10 mouse cellular contexts compared by ENCODE assay signal in the genomic region with DNA sequence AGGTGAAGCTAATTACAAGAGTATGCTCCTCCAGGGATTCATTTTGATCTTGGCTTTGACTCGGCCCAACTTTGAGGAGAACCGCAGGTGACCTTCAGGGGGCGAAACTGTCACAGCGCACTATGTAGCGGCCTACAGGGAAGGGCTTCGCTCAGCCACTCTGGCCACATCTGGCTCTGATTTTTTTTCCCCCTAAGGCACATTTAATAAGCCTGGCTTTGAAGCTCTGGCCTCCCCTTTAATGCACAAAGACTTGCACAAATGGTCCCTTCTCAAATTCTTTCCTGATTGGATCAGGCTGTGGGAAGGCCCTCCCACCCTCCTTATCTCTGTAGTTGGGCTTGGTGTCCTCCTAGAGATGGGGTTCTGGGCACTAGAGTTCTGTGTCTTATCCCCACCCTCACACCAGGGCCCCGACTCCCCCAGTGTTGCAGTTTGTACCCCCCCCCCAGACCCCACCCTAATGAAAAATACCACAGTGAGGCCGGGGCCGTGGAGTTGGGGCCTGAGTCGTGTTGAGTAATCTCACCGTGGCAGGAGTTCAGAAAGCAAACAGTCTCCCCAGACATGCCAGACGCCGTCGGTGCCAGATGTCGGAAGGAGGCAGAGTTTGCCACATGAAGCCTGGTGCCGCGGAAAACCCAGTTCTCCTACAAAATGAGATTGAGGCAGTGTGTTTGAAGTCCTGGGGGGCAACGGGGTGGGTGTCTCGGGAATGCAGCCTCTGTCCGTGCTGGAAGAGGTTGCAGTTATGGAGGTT. TPM values are rescaled to one million over a fixed set of nuclear protein-coding genes. Genes with fewer than 3 reads are reported as not detected.
A peak's percentile ranks its signal among the peaks of the same experiment; 100 is the strongest.
DNase-seq lines count a peak whose midpoint lies in the region; ATAC-seq lines count a peak whose summit lies in the region.
"Had no signal": no experiment of that assay in that cellular context is flagged by ENCODE, and none has a peak within 500 bp of the region (broad histone marks: within the 10 kb centered on the region; RNA-seq: fewer than 3 reads in every experiment).

No protein-coding gene starts in this region.

- H3K4me2 ChIP-seq in limb, embryonic 11.5 days (ENCODE audit: low read depth, severe bottlenecking): no peak overlapping the region
- no peak overlapping the region for H3K4me2 ChIP-seq in midbrain, embryonic 15.5 days
- H3K4me2 ChIP-seq in kidney, embryonic 15.5 days: no peak overlapping the region

- no peaks in the 10 kb centered on the region for H3K9me3 ChIP-seq in limb, embryonic 11.5 days (ENCODE audit: control insufficient read depth, low read length)
- no peaks in the 10 kb centered on the region for H3K9me3 ChIP-seq in midbrain, embryonic 15.5 days
- H3K9me3 ChIP-seq in kidney, embryonic 15.5 days (replicated peaks): no peaks in the 10 kb centered on the region

- 15% methylated on average over 20 of the region's 20 CpGs for WGBS in limb, embryonic 11.5 days
- WGBS in midbrain, embryonic 15.5 days: 70% methylated on average over 20 of the region's 20 CpGs
- 81% methylated on average over 20 of the region's 20 CpGs for WGBS in kidney, embryonic 15.5 days

- DNase-seq in embryo, embryonic 10 days (ENCODE audit: low spot score): peak; percentile 68
- no peak for DNase-seq in embryo, embryonic 9.5 days (ENCODE audit: extremely low spot score)
- peak; percentile 40 for DNase-seq in ovary, postnatal 36 days (ENCODE audit: low spot score)
- DNase-seq in ovary, adult 18-20 months (ENCODE audit: low spot score): no peak
- peak; percentile 84 for DNase-seq in limb, embryonic 11.5 days (ENCODE audit: low spot score)
- DNase-seq in cerebellum, adult 9-11 months: no peak
- DNase-seq: kidney, adult 8-10 months; thymus, postnatal 25 days had no signal

- no peak overlapping the region for H3K4me3 ChIP-seq in limb, embryonic 11.5 days (ENCODE audit: low read depth, low read length)
- no peak overlapping the region for H3K4me3 ChIP-seq in midbrain, embryonic 15.5 days
- no peak overlapping the region for H3K4me3 ChIP-seq in kidney, embryonic 15.5 days (replicated peaks)

- no peak overlapping the region; the same call in 1 of the 2 replicates for H3K9ac ChIP-seq in limb, embryonic 11.5 days (ENCODE audit: low read length)
- H3K9ac ChIP-seq in midbrain, embryonic 15.5 days: no peak overlapping the region
- no peak overlapping the region for H3K9ac ChIP-seq in kidney, embryonic 15.5 days

- H3K27me3 ChIP-seq in limb, embryonic 11.5 days (ENCODE audit: control insufficient read depth, insufficient read depth, low read length): no peaks in the 10 kb centered on the region
- H3K27me3 ChIP-seq in midbrain, embryonic 15.5 days (replicated peaks): no peaks in the 10 kb centered on the region
- no peaks in the 10 kb centered on the region for H3K27me3 ChIP-seq in kidney, embryonic 15.5 days

- H3K36me3 ChIP-seq in limb, embryonic 11.5 days (ENCODE audit: control insufficient read depth, insufficient read depth, low read length): peaks cover 19% of the 10 kb centered on the region
- peaks cover 33% of the 10 kb centered on the region for H3K36me3 ChIP-seq in midbrain, embryonic 15.5 days (replicated peaks)
- H3K36me3 ChIP-seq in kidney, embryonic 15.5 days: peaks cover 83% of the 10 kb centered on the region

- ATAC-seq in limb, embryonic 11.5 days (ENCODE audit: insufficient number of reproducible peaks, low FRiP score, low TSS enrichment, low read depth): peak; percentile 75
- no peak for ATAC-seq in midbrain, embryonic 15.5 days (replicated peaks)
- no peak for ATAC-seq in kidney, embryonic 15.5 days (replicated peaks; ENCODE audit: low FRiP score)

- peaks cover 17% of the 10 kb centered on the region for H3K4me1 ChIP-seq in limb, embryonic 11.5 days (ENCODE audit: control insufficient read depth, insufficient read depth, low read length)
- H3K4me1 ChIP-seq in midbrain, embryonic 15.5 days: peaks cover 13% of the 10 kb centered on the region; the same call in 1 of the 2 replicates
- H3K4me1 ChIP-seq in kidney, embryonic 15.5 days: no peaks in the 10 kb centered on the region

- peak overlapping the region; percentile 87 for H3K27ac ChIP-seq in limb, embryonic 11.5 days (replicated peaks; ENCODE audit: low read depth, low read length)
- H3K27ac ChIP-seq in midbrain, embryonic 15.5 days: 0 out of 2 replicates have a peak overlapping the region, but pooled peaks have one; percentile 37
- no peak overlapping the region for H3K27ac ChIP-seq in kidney, embryonic 15.5 days

RNA-seq across cellular contexts. Expression of a gene that starts 27.5 kb away (rescaled TPM):
- 15.4 and 15.8 TPM in 2 replicates for polyA plus RNA-seq in limb, embryonic 11.5 days (2014; fragmentation: Nextera tagmentation; extraction: Ambion mirVana)
- polyA plus RNA-seq in midbrain, embryonic 15.5 days (2015; fragmentation: Nextera tagmentation; extraction: Ambion mirVana): 13.2 and 13.5 TPM in 2 replicates
- 5.8 and 7.0 TPM in 2 replicates for polyA plus RNA-seq in kidney, embryonic 15.5 days (2015; fragmentation: Nextera tagmentation; extraction: Ambion mirVana)

Comparison
In these comparisons a context has a peak if more than half of its experiments do, and no peak if none do; other contexts are left out.
1. DNase-seq: peak in embryo, embryonic 10 days (single experiment), ovary, postnatal 36 days (single experiment) and limb, embryonic 11.5 days (single experiment); none in embryo, embryonic 9.5 days (single experiment), ovary, adult 18-20 months (single experiment) and cerebellum, adult 9-11 months (single experiment).